Mouse (Mus musculus): ENCODE results near the gene Mast2.

GRCm38 (mm10) chr4:116322127-116322526 lies 141.9 kb downstream of the Mast2 start:
- TF ChIP-seq CTCF (IDR thresholded peaks at IDR 0.05; ENCODE audit: low read depth), result no peak
- TF ChIP-seq EP300 (IDR thresholded peaks at IDR 0.05; ENCODE audit: low read depth), result no peak

All from liver, postnatal 0 days (tissue).